Mouse (Mus musculus): ENCODE results near the gene Nyap1. TPM values are rescaled to one million over a fixed set of nuclear protein-coding genes. Genes with fewer than 3 reads are reported as not detected.

Nyap1 gene
- polyA plus RNA-seq, 1 experiment = 3.1 TPM

GRCm38 (mm10) chr5:137785164-137786031 lies 44.0 kb upstream of the Nyap1 start:
- TF ChIP-seq CTCF (conservative IDR thresholded peaks at IDR 0.05; ENCODE audit: insufficient read depth, insufficient read length, low read depth, low read length) (no peak), POLR2A (IDR thresholded peaks at IDR 0.05; ENCODE audit: low read depth, low read length) (no peak)
- no peak for DNase-seq
- peak overlapping the region; percentile 97 for H3K27ac ChIP-seq (ENCODE audit: insufficient read depth, low read depth, low read length)
- WGBS = 2% methylated on average over 59 of the region's 62 CpGs
- no peaks in the 10 kb centered on the region for H3K27me3 ChIP-seq (replicated peaks; ENCODE audit: control insufficient read depth, insufficient read depth, low read length)
- H3K36me3 ChIP-seq (ENCODE audit: control insufficient read depth, insufficient read depth, low read length) = no peaks in the 10 kb centered on the region; the same call in 1 of the 2 replicates
- peak overlapping the region; percentile 61 for H3K4me3 ChIP-seq (ENCODE audit: insufficient read depth, low read depth, low read length)
- peaks cover 16% of the 10 kb centered on the region for H3K4me1 ChIP-seq (ENCODE audit: control insufficient read depth, insufficient read depth, low read length)

GRCm38 (mm10) chr5:137784546-137784945 lies 43.1 kb upstream of the Nyap1 start:
- Histone ChIP-seq H3K4me3 (ENCODE audit: insufficient read depth, low read depth, low read length) (peak overlapping the region; percentile 61; the same call in 1 of the 2 replicates), H3K36me3 (ENCODE audit: control insufficient read depth, insufficient read depth, low read length) (no peaks in the 10 kb centered on the region; the same call in 1 of the 2 replicates), H3K27ac (ENCODE audit: insufficient read depth, low read depth, low read length) (no peak overlapping the region), H3K4me1 (ENCODE audit: control insufficient read depth, insufficient read depth, low read length) (peaks cover 20% of the 10 kb centered on the region), H3K27me3 (replicated peaks; ENCODE audit: control insufficient read depth, insufficient read depth, low read length) (no peaks in the 10 kb centered on the region)
- 45% methylated on average over 14 of the region's 14 CpGs for WGBS
- DNase-seq = no peak
- TF ChIP-seq CTCF (conservative IDR thresholded peaks at IDR 0.05; ENCODE audit: insufficient read depth, insufficient read length, low read depth, low read length) (no peak), POLR2A (IDR thresholded peaks at IDR 0.05; ENCODE audit: low read depth, low read length) (no peak)

GRCm38 (mm10) chr5:137783901-137784540 lies 42.6 kb upstream of the Nyap1 start:
- no peak for DNase-seq
- H3K27ac ChIP-seq (ENCODE audit: insufficient read depth, low read depth, low read length) = no peak overlapping the region
- H3K36me3 ChIP-seq (ENCODE audit: control insufficient read depth, insufficient read depth, low read length) = no peaks in the 10 kb centered on the region; the same call in 1 of the 2 replicates
- TF ChIP-seq CTCF (conservative IDR thresholded peaks at IDR 0.05; ENCODE audit: insufficient read depth, insufficient read length, low read depth, low read length) (no peak), POLR2A (IDR thresholded peaks at IDR 0.05; ENCODE audit: low read depth, low read length) (no peak)
- H3K4me1 ChIP-seq (ENCODE audit: control insufficient read depth, insufficient read depth, low read length) = peaks cover 20% of the 10 kb centered on the region
- H3K4me3 ChIP-seq (ENCODE audit: insufficient read depth, low read depth, low read length) = no peak overlapping the region
- WGBS = 38% methylated on average over 9 of the region's 9 CpGs
- no peaks in the 10 kb centered on the region for H3K27me3 ChIP-seq (replicated peaks; ENCODE audit: control insufficient read depth, insufficient read depth, low read length)

GRCm38 (mm10) chr5:137782776-137783522 lies 41.5 kb upstream of the Nyap1 start:
- TF ChIP-seq CTCF (conservative IDR thresholded peaks at IDR 0.05; ENCODE audit: insufficient read depth, insufficient read length, low read depth, low read length) (no peak), POLR2A (IDR thresholded peaks at IDR 0.05; ENCODE audit: low read depth, low read length) (no peak)
- no peak overlapping the region for H3K27ac ChIP-seq (ENCODE audit: insufficient read depth, low read depth, low read length)
- no peak for DNase-seq
- 64% methylated on average over 13 of the region's 13 CpGs for WGBS
- peaks cover 23% of the 10 kb centered on the region for H3K4me1 ChIP-seq (ENCODE audit: control insufficient read depth, insufficient read depth, low read length)
- H3K4me3 ChIP-seq (ENCODE audit: insufficient read depth, low read depth, low read length) = no peak overlapping the region
- no peaks in the 10 kb centered on the region for H3K27me3 ChIP-seq (replicated peaks; ENCODE audit: control insufficient read depth, insufficient read depth, low read length)
- H3K36me3 ChIP-seq (ENCODE audit: control insufficient read depth, insufficient read depth, low read length) = no peaks in the 10 kb centered on the region; the same call in 1 of the 2 replicates

- DNase-seq = no peak
- H3K4me1 ChIP-seq (ENCODE audit: control insufficient read depth, insufficient read depth, low read length) = peaks cover 23% of the 10 kb centered on the region
- 82% methylated on average over 7 of the region's 7 CpGs for WGBS
- H3K27me3 ChIP-seq (replicated peaks; ENCODE audit: control insufficient read depth, insufficient read depth, low read length) = no peaks in the 10 kb centered on the region
- H3K27ac ChIP-seq (ENCODE audit: insufficient read depth, low read depth, low read length) = no peak overlapping the region
- H3K36me3 ChIP-seq (ENCODE audit: control insufficient read depth, insufficient read depth, low read length) = no peaks in the 10 kb centered on the region; the same call in 1 of the 2 replicates
- TF ChIP-seq CTCF (conservative IDR thresholded peaks at IDR 0.05; ENCODE audit: insufficient read depth, insufficient read length, low read depth, low read length) (no peak), POLR2A (IDR thresholded peaks at IDR 0.05; ENCODE audit: low read depth, low read length) (no peak)
- no peak overlapping the region for H3K4me3 ChIP-seq (ENCODE audit: insufficient read depth, low read depth, low read length)
Observed at GRCm38 (mm10) chr5:137781661-137782060, 40.3 kb upstream of the Nyap1 start.

GRCm38 (mm10) chr5:137779053-137779933 lies 37.9 kb upstream of the Nyap1 start:
- Histone ChIP-seq H3K27me3 (replicated peaks; ENCODE audit: control insufficient read depth, insufficient read depth, low read length) (no peaks in the 10 kb centered on the region), H3K4me3 (ENCODE audit: insufficient read depth, low read depth, low read length) (peak overlapping the region; percentile 95), H3K36me3 (ENCODE audit: control insufficient read depth, insufficient read depth, low read length) (no peaks in the 10 kb centered on the region; the same call in 1 of the 2 replicates), H3K4me1 (ENCODE audit: control insufficient read depth, insufficient read depth, low read length) (peaks cover 12% of the 10 kb centered on the region), H3K27ac (ENCODE audit: insufficient read depth, low read depth, low read length) (peak overlapping the region; percentile 69)
- TF ChIP-seq CTCF (conservative IDR thresholded peaks at IDR 0.05; ENCODE audit: insufficient read depth, insufficient read length, low read depth, low read length) (no peak), POLR2A (IDR thresholded peaks at IDR 0.05; ENCODE audit: low read depth, low read length) (no peak)
- under 1% methylated on average over 79 of the region's 83 CpGs for WGBS
- no peak for DNase-seq

Measured in kidney, adult 2 months (tissue).